Mouse (Mus musculus) cerebellum, postnatal 14 days (tissue): ENCODE results near the gene Uchl5.
A peak's percentile ranks its signal among the peaks of the same experiment; 100 is the strongest.

Experiments used
- DNase-seq, 2 experiments: peaks; one replicate each; pipeline ENCODE4 v3.0.0; 2021; ENCODE audit warnings: mixed read lengths in 2 of 2

Uchl5 gene

GRCm38 (mm10) chr1:143809062-143809461 is 32.0 kb downstream of the Uchl5 start:
- DNase-seq: no peak

DNA sequence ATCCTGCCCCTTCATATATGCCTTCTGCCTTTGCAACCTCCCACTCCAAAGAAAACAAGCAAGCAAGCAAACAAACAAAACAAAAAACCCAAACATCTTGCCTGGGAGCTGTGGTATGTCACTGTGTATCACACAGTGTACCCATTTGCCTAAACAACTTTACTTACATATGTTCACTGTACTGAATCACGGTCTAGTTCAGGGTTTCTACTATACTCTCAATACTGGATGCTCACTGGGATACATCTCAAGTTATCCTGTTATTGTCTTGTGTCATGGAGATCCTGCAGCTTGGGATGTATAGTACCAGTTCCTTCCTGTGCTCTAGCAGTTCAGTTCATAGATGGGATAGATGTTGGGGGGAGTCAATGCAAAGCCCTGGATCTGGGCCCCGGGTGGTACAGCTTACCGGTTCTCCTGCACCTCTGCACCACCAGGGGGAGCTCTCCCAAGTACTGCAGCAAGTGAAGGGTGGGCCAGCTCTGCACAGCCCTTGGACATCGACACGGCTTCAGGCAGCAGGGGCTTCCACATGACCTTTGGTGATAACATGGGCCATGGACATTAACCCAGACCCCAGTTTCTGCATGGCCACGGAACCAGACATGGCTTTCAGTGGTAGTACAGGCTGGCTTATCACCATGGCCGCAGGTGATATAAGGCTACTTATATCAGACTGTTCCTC is 36.7 kb downstream of the Uchl5 start:
- peak; percentile 88 to 94 for DNase-seq

DNA sequence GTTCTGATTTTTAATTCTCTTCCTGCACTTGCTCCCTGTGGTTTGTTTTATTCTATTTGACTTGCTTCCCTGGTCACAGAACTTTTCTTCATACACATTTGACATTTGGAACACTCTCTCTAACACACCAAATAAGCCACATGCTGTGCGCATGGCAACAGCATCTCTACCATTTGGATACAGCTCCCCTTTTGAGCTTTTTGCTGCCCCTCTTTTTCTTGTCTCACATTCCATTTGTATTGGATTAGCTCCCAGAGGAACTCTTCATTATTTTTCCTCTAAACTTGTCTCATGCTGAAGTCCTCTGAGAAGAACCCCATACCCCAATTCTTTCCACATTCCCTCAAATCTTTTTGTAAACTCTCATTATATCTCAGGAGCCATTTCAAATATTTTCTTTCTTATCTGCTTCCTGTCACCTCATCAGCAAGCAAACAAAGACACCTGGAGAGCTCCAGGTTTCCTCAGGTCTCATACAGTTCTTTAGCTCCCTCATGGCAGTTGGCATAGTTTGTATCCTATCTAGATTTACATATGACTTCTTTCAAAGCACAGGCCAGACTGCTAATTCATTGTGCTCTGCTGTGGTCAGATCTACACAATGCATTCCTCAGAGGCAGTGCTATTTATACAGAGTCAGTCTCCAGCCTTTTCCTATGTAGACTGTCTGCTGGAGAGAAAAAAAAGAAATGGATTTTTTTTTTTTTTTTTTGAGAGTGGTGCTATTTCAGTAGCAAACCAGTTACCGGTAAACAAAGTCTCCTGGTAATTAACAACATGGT is 43.2 kb downstream of the Uchl5 start:
- DNase-seq: peak in 1 of 2 experiments; percentile 16

GRCm38 (mm10) chr1:143822677-143823076 is 45.6 kb downstream of the Uchl5 start:
- DNase-seq: no peak

- no peak for DNase-seq
Measured at GRCm38 (mm10) chr1:143830713-143831112, 53.6 kb downstream of the Uchl5 start.

DNA sequence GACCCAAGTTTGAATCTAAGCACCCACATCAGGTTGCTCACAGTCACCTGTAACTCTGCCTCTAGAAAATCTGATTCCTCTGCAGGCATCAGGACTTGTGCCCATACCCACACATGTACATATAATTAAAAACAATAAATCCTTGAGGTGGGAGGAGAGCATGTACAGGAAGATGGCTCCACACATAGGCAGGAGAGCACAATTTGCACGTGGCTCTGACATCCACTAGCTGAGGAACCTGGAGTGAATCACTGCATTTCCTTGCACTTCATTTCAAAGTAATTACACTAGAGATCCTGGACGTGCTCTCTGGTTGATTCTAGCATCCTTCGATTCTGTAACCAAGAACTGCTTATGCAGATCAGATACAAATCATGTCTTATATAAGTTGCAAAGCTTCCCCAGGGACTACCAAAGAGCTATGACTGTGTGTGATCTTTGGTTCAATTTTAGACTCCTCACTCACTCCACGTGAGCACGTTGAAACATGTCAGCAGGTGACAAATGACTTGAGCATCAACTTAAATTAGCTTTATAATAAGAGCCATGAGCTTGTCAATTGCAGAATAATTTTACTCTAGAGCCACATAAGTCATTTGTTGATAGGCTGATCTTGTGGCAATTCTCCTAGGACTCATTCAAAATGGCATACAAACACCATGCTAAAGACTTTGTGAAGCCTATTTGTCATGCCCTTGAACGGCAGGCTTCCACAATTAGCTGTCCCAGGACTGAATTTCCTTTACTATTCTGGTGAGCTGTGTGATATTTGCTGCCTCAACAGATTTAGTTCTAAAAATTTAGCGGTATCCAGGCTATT is 59.5 kb downstream of the Uchl5 start:
- DNase-seq: no peak

DNA sequence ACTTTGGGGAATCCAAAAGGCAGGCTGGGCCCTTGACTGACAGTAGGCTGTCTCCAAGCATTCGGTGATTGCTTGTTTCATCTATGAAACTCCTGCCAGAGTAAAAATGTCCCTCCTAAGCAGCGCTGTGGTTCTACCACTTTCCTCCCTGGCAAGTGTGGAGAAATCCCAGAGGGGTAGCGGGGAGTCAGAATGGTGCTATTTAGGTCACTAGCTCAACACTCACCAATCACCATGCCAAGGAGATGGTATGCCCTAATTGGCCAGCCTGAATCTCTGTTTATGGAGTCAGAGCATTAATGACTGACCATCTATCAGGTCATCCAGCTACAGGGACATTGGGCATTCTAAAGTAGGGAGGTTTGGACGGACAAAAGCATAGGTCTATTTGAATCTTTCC is 60.6 kb downstream of the Uchl5 start:
- no peak for DNase-seq

DNA sequence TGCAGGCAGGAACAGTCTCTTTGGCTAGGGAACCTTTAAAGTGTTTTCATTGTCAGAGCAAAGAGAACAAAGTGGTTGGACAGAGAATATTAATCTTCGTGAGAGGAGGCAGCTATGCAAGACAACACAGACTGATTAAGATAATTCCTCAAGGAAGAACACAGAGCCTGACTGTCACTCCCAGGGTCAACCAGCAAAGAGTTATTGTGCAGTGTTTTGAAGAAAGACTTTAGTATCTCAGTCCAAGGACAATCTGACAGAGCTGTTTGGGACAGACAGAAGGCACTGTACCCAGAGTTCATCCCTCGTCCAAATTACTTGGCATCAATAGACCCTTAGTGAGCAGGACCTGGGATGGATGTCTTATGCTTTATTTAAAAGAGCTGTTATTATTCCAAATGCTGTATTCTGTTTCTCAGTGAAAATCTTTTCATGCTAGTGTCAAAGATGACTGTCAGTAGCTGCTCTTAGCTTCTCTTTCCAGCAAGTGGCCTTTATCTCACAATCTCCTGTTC is 61.9 kb downstream of the Uchl5 start:
- DNase-seq: no peak

GRCm38 (mm10) chr1:143852329-143852728 is 75.3 kb downstream of the Uchl5 start:
- DNase-seq: no peak

- no peak for DNase-seq
Measured at GRCm38 (mm10) chr1:143852779-143853358, 75.8 kb downstream of the Uchl5 start.

DNA sequence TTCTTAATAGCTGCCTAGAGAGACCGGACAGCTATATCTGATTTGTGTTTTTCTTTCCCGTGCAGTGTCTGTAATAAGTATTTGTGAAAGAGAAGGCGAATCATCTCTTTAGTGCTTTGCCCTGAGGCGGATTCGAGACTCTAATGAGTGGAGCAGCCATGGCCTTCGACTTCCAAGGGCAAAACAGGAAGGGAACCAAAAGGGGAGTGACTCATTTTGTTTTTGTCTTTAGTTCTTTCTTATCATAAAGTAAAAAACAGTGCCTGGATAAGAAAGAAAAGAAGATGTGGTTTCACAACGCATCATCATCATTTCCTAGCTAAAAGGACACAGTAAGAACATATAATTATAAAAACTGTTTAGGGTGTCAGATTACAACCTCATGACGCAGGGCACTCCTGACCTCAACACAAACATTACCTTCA is 76.6 kb downstream of the Uchl5 start:
- DNase-seq: no peak

GRCm38 (mm10) chr1:143855706-143856105 is 78.6 kb downstream of the Uchl5 start:
- DNase-seq: no peak
